Mouse (Mus musculus) frontal cortex, adult 2 months (tissue): ENCODE measurements around the gene Hist1h1a. TPM values are rescaled to one million over a fixed set of nuclear protein-coding genes. Genes with fewer than 3 reads are reported as not detected.

Experiments
- DNase-seq, 2 experiments: peaks; one replicate each; pipeline ENCODE4 v3.0.0; 2022; ENCODE audit warnings: low spot score in 1 of 2; ENCODE audit errors: extremely low spot score in 1 of 2
- polyA plus RNA-seq: library from polyadenylated mRNA; depleted of rRNA; stranded (reverse); fragments of >200 nt; gene quantifications from 2 replicates; pipeline ENCODE4 v1.2.3, GENCODE M21; 2012

Hist1h1a gene
- polyA plus RNA-seq, 1 experiment: 0.58 TPM

GRCm38 (mm10) chr13:23743215-23743614 is 20.3 kb upstream of the Hist1h1a start:
- DNase-seq: no peak

GRCm38 (mm10) chr13:23743963-23744362 is 19.5 kb upstream of the Hist1h1a start:
- no peak for DNase-seq

- DNase-seq: no peak
These were observed 18.8 kb upstream of the Hist1h1a start for GRCm38 (mm10) chr13:23744421-23745380.

GRCm38 (mm10) chr13:23745381-23746161 is 17.9 kb upstream of the Hist1h1a start, which contains the start of gene Hist1h3c:
TSS of gene Hist1h3c (minus strand) at chr13:23745602.
- peak; percentile 75 to 93 for DNase-seq

GRCm38 (mm10) chr13:23746201-23747080 is 17.0 kb upstream of the Hist1h1a start, which contains the start of gene Hist1h2bb:
TSS of gene Hist1h2bb (plus strand) at chr13:23746734.
- peak; percentile 91 to 92 for DNase-seq

GRCm38 (mm10) chr13:23747081-23747891 is 16.2 kb upstream of the Hist1h1a start:
- DNase-seq: no peak

GRCm38 (mm10) chr13:23747892-23748288 is 15.6 kb upstream of the Hist1h1a start:
- DNase-seq: no peak

- DNase-seq: no peak
These were observed 13.8 kb upstream of the Hist1h1a start for GRCm38 (mm10) chr13:23749563-23750121.

GRCm38 (mm10) chr13:23750839-23751477 is 12.5 kb upstream of the Hist1h1a start, which contains the start of gene Hist1h2ab:
TSS of gene Hist1h2ab (plus strand) at chr13:23751126.
- peak in 1 of 2 experiments; percentile 78 for DNase-seq

GRCm38 (mm10) chr13:23751478-23751956 is 11.9 kb upstream of the Hist1h1a start:
- DNase-seq: no peak

GRCm38 (mm10) chr13:23752067-23752741 is 11.3 kb upstream of the Hist1h1a start, which contains the start of gene Hist1h3b:
TSS of gene Hist1h3b (plus strand) at chr13:23752267.
- DNase-seq: peak; percentile 92 to 98

- no peak for DNase-seq
These were observed 10.7 kb upstream of the Hist1h1a start for GRCm38 (mm10) chr13:23752742-23753172.

GRCm38 (mm10) chr13:23753314-23754078 is 10.0 kb upstream of the Hist1h1a start:
- no peak for DNase-seq

- no peak for DNase-seq
These were observed 8.5 kb upstream of the Hist1h1a start for GRCm38 (mm10) chr13:23755000-23755399.

- peak; percentile 96 to 97 for DNase-seq
These were observed 6.7 kb upstream of the Hist1h1a start, which contains the start of gene Hist1h4b for GRCm38 (mm10) chr13:23756790-23757189. TSS of gene Hist1h4b (plus strand) at chr13:23757013.

- no peak for DNase-seq
These were observed 6.2 kb upstream of the Hist1h1a start for GRCm38 (mm10) chr13:23757211-23757773.
